Mouse (Mus musculus): ENCODE data around the gene Rpl13a.

GRCm38 (mm10) chr7:45086084-45086483 lies 42.5 kb downstream of the Rpl13a start:
- peak; percentile 48 for TF ChIP-seq CTCF (IDR thresholded peaks at IDR 0.05; ENCODE audit: low read depth)
- TF ChIP-seq EP300 (optimal IDR thresholded peaks at IDR 0.05) = no peak
